Mouse (Mus musculus) liver, adult 2 months (tissue): ENCODE measurements at regions not wholly inside any gene's neighbourhood (a gene's known extent, or its start where the extent isn't known, plus 50 kb on each side); places are given as distances from the start of the nearest gene placed in this dataset.

Source experiments
- DNase-seq: peaks from one replicate; pipeline ENCODE4 v3.0.0-alpha.2; 2011; ENCODE audit warnings: low read depth, low spot score; ENCODE audit errors: extremely low read depth
- H3K27ac ChIP-seq: fragments of 200-500 bp; replicated peaks from 2 replicates; pipeline ENCODE4 v1.5.1; 2012; ENCODE audit warnings: low read depth, mild to moderate bottlenecking, control low read depth, inconsistent platforms, low read length; ENCODE audit not compliant: insufficient read depth
- H3K27me3 ChIP-seq: fragments of 200-500 bp; 2 replicates; pipeline ENCODE4 v1.6.1; 2012; ENCODE audit warnings: mild to moderate bottlenecking, moderate library complexity, low read length, inconsistent platforms; ENCODE audit not compliant: control insufficient read depth, insufficient read depth
- H3K36me3 ChIP-seq: fragments of 200-500 bp; 2 replicates; pipeline ENCODE4 v1.6.1; 2012; ENCODE audit warnings: low read length, inconsistent platforms; ENCODE audit not compliant: control insufficient read depth, insufficient read depth
- H3K4me1 ChIP-seq: fragments of 200-500 bp; 2 replicates; pipeline ENCODE4 v1.6.1; 2011; ENCODE audit warnings: low read length; ENCODE audit not compliant: control insufficient read depth, insufficient read depth
- H3K4me3 ChIP-seq: fragments of 200-500 bp; 2 replicates; pipeline ENCODE4 v1.5.1; 2011; ENCODE audit warnings: low read depth, mild to moderate bottlenecking, control low read depth, low read length, moderate library complexity; ENCODE audit not compliant: insufficient read depth
- H3K79me2 ChIP-seq: fragments of 200-500 bp; 2 replicates; pipeline ENCODE4 v1.6.1; 2012; ENCODE audit warnings: inconsistent platforms, mild to moderate bottlenecking, low read length, moderate library complexity; ENCODE audit not compliant: control insufficient read depth, insufficient read depth
- H3K9ac ChIP-seq: fragments of 200-500 bp; 2 replicates; pipeline ENCODE4 v1.6.1; 2012; ENCODE audit warnings: low read depth, mild to moderate bottlenecking, control low read depth, inconsistent platforms, low read length
- CTCF ChIP-seq: fragments of 200-500 bp; IDR thresholded peaks from 2 replicates; pipeline ENCODE4 v1.5.1; 2011; ENCODE audit warnings: low read depth, low read length, control low read depth
- POLR2A ChIP-seq: fragments of 200-500 bp; IDR thresholded peaks from 2 replicates; pipeline ENCODE4 v1.6.1; 2011; ENCODE audit warnings: low read length, control low read depth; ENCODE audit not compliant: insufficient read depth; ENCODE audit errors: extremely low read depth
- WGBS: fragments of 180-500 bp; shearing (Covaris S2); methylation state at CpG from one replicate; pipeline ENCODE4 v1.1.7; 2018; 5-methylcytosine and 5-hydroxymethylcytosine counted together

DNA sequence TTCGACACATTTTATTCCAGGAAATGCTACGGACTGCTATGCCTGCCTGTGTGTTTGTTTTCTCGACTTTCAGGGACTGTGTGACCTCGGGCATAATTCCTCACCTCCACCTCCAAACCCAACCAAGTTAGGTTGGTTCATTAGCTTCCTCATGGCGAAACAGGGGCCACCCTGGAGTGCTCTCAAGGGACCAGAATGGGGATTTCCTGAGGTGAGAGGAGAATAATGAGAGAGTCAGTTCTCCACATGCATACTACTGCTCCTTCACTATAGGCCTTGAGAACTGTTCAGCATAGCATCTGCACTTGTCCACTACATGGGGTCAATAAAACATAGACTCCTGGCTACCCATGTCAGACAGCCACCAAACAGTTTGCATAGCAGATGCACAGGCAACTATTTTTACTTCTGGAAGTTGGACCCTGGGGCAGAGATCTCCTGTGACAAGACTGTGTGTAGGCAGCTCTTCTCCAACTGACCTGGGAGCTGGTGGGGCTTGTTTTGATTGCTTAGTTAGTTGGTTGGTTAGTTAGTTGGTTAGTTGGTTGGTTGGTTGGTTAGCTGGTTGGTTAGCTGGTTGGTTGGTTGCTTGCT is 146.6 kb downstream of the Bcat1 start:
- no peaks in the 10 kb centered on the region for H3K36me3 ChIP-seq
- H3K9ac ChIP-seq, result no peak overlapping the region
- peaks cover 6% of the 10 kb centered on the region for H3K4me1 ChIP-seq
- TF ChIP-seq CTCF (no peak), POLR2A (no peak)
- no peak overlapping the region for H3K4me3 ChIP-seq
- H3K27ac ChIP-seq, result no peak overlapping the region
- WGBS, result 32% methylated on average over 5 of the region's 5 CpGs
- no peaks in the 10 kb centered on the region for H3K79me2 ChIP-seq
- peak; percentile 65 for DNase-seq
- H3K27me3 ChIP-seq, result no peaks in the 10 kb centered on the region; the same call in 1 of the 2 replicates

DNA sequence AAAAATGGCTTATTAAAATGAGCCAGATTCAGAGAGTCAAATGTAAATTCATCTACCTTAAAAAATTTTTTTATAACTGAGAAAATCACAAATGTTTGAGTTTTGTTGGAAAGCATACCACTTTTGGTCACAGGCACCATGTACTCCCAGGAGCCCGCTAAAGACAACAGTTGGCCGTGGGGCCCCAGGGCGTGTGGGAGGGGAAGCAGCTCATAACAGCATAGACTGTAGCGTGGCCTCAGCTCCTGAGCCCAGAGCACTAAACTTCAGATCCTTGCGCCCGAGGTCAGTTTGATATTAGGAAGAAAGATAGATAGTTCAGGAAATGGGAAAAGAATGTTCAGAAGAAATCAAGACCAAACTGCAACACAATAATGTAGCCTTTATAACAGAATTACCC is 145.8 kb upstream of the Sox5 start:
- 83% methylated on average over 6 of the region's 6 CpGs for WGBS
- DNase-seq, result no peak
- no peak overlapping the region for H3K4me3 ChIP-seq
- H3K4me1 ChIP-seq, result peaks cover 6% of the 10 kb centered on the region
- no peaks in the 10 kb centered on the region for H3K36me3 ChIP-seq
- H3K79me2 ChIP-seq, result no peaks in the 10 kb centered on the region
- no peak for TF ChIP-seq CTCF
- no peak for TF ChIP-seq POLR2A
- H3K9ac ChIP-seq, result no peak overlapping the region
- no peaks in the 10 kb centered on the region for H3K27me3 ChIP-seq
- H3K27ac ChIP-seq, result no peak overlapping the region

DNA sequence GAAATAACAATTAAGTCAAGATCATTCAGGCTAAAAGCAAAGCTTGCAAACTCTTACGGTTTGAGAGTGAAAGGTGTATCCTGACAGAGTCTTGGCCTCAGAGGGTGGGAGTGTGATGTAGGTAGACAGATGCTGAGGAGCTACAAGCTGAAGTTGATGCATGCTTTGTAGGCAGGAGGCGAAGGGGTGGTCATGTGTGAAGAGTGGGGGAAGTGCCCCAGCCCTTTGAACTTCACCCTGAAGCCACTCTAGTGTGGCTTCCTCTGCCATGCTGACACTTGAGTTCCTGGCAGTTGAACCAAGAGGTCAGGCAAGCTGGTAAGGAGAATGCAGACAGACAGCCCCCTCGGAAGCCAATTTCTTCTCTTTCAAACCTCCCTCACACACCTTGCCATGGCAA is 141.0 kb upstream of the Sox5 start:
- no peak for TF ChIP-seq CTCF
- TF ChIP-seq POLR2A, result no peak
- no peak for DNase-seq
- 85% methylated on average over 3 of the region's 3 CpGs for WGBS

DNA sequence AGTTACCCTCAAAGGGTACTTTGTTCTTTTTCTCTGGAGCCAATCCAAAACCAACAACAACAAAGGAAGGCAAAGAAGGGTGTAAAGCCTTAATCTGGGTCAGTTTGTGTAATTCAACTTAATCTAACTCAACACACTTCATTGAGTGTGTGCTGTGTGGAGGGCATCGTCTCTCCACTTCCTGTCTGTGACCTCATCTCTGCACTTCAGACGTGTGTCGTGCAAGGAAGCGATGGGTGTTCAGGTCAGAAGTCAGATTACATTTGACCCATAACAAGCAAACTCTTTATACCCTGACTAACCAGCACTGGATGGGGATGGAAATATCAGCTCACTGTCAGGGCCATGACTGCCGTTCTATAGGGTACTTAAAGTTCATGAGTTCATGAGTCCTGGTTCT is 138.0 kb upstream of the Sox5 start:
- 20% methylated on average over 5 of the region's 5 CpGs for whole genome bisulfite sequencing
- Histone ChIP-seq H3K27ac (no peak overlapping the region), H3K4me3 (no peak overlapping the region), H3K36me3 (no peaks in the 10 kb centered on the region), H3K27me3 (no peaks in the 10 kb centered on the region), H3K79me2 (no peaks in the 10 kb centered on the region), H3K9ac (no peak overlapping the region), H3K4me1 (no peaks in the 10 kb centered on the region)
- peak; percentile 17 for DNase-seq
- TF ChIP-seq POLR2A (no peak), CTCF (no peak)

More for the DNA sequence above, 141.0 kb upstream of the Sox5 start:
- Histone ChIP-seq H3K4me1 (no peaks in the 10 kb centered on the region), H3K36me3 (no peaks in the 10 kb centered on the region), H3K4me3 (no peak overlapping the region), H3K79me2 (no peaks in the 10 kb centered on the region), H3K27me3 (no peaks in the 10 kb centered on the region), H3K9ac (no peak overlapping the region), H3K27ac (no peak overlapping the region)

DNA sequence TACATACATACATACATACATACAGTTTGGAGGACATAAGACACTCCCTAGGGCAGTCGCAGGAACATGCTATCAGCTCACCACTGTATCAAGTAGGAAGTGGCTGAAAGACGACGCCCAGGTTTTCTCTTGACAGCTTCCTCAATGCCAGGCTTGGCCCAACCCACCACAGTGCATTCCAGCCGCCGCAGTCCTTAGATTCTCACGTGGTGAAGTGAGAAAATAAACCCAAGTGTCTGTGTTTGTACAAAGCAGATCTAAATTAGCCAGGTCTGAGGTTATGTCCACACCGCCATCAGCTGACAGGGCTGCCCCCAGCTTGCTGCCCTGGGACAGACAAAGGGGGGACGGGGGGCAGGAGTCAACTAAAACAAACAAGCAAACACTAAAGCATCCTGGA is 135.4 kb upstream of the Sox5 start:
- TF ChIP-seq POLR2A, result no peak
- TF ChIP-seq CTCF, result no peak
- no peak for DNase-seq
- WGBS, result 43% methylated on average over 8 of the region's 8 CpGs
- no peaks in the 10 kb centered on the region for H3K27me3 ChIP-seq
- no peaks in the 10 kb centered on the region for H3K79me2 ChIP-seq
- no peaks in the 10 kb centered on the region for H3K36me3 ChIP-seq
- H3K9ac ChIP-seq, result no peak overlapping the region
- no peak overlapping the region for H3K27ac ChIP-seq
- H3K4me3 ChIP-seq, result no peak overlapping the region
- H3K4me1 ChIP-seq, result no peaks in the 10 kb centered on the region

DNA sequence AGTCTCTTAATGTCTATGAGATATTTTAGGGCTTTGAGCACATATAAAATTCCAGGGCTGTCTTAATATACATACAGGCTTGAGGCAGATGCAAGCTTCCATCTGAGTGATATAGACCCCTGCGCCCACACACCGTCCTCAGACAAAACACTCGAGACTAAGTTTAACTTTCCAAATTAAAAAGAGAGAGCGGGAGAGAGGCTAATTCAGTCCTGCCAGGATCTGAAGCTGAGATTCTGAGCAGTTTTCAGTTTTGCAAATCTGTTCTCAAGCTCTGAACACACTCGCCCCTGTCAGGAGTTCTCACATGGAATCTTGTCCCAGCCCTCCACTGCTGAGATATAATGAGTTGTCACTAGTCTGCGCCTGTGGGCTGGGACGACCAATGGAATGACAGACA is 130.0 kb upstream of the Sox5 start:
- Histone ChIP-seq H3K4me3 (no peak overlapping the region), H3K27ac (no peak overlapping the region), H3K27me3 (no peaks in the 10 kb centered on the region), H3K36me3 (no peaks in the 10 kb centered on the region), H3K4me1 (no peaks in the 10 kb centered on the region), H3K79me2 (no peaks in the 10 kb centered on the region), H3K9ac (no peak overlapping the region)
- DNase-seq, result no peak
- WGBS, result 95% methylated on average over 7 of the region's 7 CpGs
- TF ChIP-seq CTCF (no peak), POLR2A (no peak)
